Mouse (Mus musculus): Measurements from ENCODE around the gene Cldn7. TPM values are rescaled to one million over a fixed set of nuclear protein-coding genes. Genes with fewer than 3 reads are reported as not detected.
"Not testable (repeated sequence)": the region's sequence is repeated elsewhere in the genome, so short reads cannot be mapped to it uniquely, and the experiment has no call there.

Cldn7 gene
- polyA plus RNA-seq, 1 experiment from 2014 or later: 30.3 TPM

DNA sequence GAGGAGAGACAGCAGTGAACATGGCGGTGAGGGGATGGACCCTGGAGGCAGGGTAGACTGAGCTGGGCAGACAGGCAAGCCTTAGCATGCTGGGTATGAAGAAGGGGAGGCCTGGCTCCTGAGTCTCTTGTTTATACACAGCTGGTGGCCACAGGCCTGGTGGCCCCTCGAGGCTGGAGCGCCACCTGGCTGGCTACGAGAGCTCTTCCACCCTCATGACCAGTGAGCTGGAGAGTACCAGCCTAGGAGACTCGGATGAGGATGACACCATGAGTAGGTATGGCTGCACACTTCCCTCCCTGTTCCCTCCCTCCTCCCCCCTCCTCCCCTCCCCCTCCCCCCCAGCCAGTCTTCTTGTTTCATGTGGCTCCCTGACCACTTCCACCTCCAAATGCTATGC, 40.9 kb downstream of the Cldn7 start:
- Histone ChIP-seq H3K9ac (no peak overlapping the region; the same call in 1 of the 2 replicates), H3K27me3 (no peaks in the 10 kb centered on the region), H3K36me3 (peaks cover 64% of the 10 kb centered on the region), H3K9me3 (no peaks in the 10 kb centered on the region), H3K4me3 (no peak overlapping the region), H3K4me2 (no peak overlapping the region), H3K4me1 (peaks cover 31% of the 10 kb centered on the region), H3K27ac (no peak overlapping the region)
- ATAC-seq (ENCODE audit: insufficient number of reproducible peaks, insufficient read depth, low FRiP score, low TSS enrichment, low read depth): no peak
- WGBS: 62% methylated on average over 5 of the region's 5 CpGs

DNA sequence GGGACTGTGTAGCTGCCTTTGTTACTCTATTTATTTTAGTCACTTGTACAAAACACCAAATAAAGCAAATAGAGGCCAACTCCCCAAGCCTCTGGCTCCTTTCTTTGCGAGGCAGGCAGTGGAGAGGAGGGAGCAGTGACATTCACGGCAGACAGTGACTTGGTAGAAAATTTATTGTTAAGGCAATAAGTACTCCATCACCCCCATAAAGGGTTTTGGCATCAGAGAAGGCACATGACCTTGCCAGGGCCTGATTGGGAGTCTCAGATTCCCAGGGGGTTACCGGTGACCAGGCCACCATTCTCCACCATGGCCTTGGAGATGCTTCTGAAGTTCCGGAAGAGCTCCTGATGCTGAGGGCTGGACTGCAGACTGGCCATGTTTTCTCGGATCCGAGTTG, 45.5 kb downstream of the Cldn7 start:
- H3K36me3 ChIP-seq: peaks cover 94% of the 10 kb centered on the region
- H3K4me2 ChIP-seq: no peak overlapping the region
- H3K9ac ChIP-seq: peak overlapping the region; percentile 40; the same call in 1 of the 2 replicates
- peaks cover 10% of the 10 kb centered on the region for H3K4me1 ChIP-seq
- H3K4me3 ChIP-seq: no peak overlapping the region
- no peaks in the 10 kb centered on the region for H3K9me3 ChIP-seq
- no peaks in the 10 kb centered on the region for H3K27me3 ChIP-seq
- WGBS: 89% methylated on average over 6 of the region's 6 CpGs
- no peak for ATAC-seq (ENCODE audit: insufficient number of reproducible peaks, insufficient read depth, low FRiP score, low TSS enrichment, low read depth)
- no peak overlapping the region for H3K27ac ChIP-seq

DNA sequence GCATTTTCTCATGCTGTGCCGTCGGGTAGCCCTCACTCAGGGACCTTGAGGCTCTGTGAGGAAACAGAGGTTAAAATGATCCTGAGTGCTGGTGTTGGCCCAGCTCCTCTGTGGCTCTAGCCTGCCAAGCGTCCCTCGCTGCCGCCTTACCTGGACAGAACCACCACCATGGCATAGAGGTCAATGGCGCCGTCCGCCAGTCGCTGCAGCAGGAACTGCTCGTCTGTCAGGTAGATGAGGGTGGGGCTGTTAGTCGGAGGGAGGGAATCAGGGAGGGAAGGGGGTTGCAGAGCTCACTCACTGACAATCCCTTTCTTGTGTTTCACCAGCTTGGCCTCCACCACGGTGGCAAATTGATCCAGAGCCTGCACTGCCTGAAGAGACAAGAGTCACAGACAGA, 46.0 kb downstream of the Cldn7 start:
- no peaks in the 10 kb centered on the region for H3K9me3 ChIP-seq
- H3K27ac ChIP-seq: no peak overlapping the region
- peaks cover 10% of the 10 kb centered on the region for H3K4me1 ChIP-seq
- no peak overlapping the region for H3K4me2 ChIP-seq
- H3K27me3 ChIP-seq: no peaks in the 10 kb centered on the region
- H3K4me3 ChIP-seq: no peak overlapping the region
- WGBS: 85% methylated on average over 12 of the region's 12 CpGs
- ATAC-seq (ENCODE audit: insufficient number of reproducible peaks, insufficient read depth, low FRiP score, low TSS enrichment, low read depth): no peak
- H3K36me3 ChIP-seq: peaks cover 88% of the 10 kb centered on the region
- H3K9ac ChIP-seq: peak overlapping the region; percentile 40; the same call in 1 of the 2 replicates

DNA sequence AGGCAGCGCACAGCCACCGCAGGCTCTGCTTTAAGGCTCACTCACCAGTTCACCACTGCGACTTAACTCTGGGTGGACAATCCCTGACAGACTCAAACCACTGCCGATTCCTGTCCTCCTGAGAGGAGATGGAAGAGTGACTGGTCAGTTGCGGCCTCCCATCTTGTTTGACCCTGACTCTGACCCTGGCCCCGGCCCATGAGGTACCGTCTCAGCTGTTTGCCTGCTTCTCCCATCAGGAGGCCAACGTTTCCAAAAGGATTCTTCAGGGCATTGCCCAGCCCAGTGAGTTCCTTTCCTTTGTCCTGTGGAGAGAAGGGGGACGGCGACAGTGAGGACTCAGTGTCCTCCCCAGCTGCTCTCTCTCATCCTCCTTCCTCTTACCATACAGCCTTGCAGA, 46.4 kb downstream of the Cldn7 start:
- H3K27me3 ChIP-seq: no peaks in the 10 kb centered on the region
- no peaks in the 10 kb centered on the region for H3K9me3 ChIP-seq
- no peak overlapping the region for H3K27ac ChIP-seq
- 0 out of 2 replicates have a peak overlapping the region, but pooled peaks have one; percentile 3 for H3K9ac ChIP-seq
- peaks cover 10% of the 10 kb centered on the region for H3K4me1 ChIP-seq
- WGBS: 84% methylated on average over 10 of the region's 10 CpGs
- H3K4me3 ChIP-seq: no peak overlapping the region
- no peak for ATAC-seq (ENCODE audit: insufficient number of reproducible peaks, insufficient read depth, low FRiP score, low TSS enrichment, low read depth)
- H3K4me2 ChIP-seq: no peak overlapping the region
- H3K36me3 ChIP-seq: peaks cover 84% of the 10 kb centered on the region

DNA sequence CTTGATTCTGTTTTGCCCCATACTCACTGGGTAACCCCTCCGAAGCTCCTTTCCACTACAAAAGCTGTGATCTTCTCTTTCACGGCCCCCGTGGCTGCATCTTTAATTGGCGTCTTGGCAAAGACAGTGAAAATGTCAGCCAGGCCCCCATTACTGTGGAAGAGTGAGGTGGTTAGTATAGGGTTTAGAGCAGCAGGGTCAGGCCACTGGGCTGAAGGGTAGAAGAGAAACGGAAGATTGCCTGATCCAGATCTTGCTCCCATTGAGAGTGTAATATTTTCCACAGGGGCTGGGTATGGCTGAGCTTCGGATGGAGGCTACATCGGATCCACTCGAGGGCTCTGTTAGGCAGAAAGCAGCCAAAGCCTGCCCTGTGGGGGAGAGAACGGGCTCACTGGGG, 48.4 kb downstream of the Cldn7 start:
- Histone ChIP-seq H3K4me1 (peaks cover 20% of the 10 kb centered on the region), H3K27me3 (no peaks in the 10 kb centered on the region), H3K4me3 (no peak overlapping the region), H3K9ac (no peak overlapping the region), H3K27ac (no peak overlapping the region), H3K9me3 (no peaks in the 10 kb centered on the region), H3K4me2 (no peak overlapping the region), H3K36me3 (peaks cover 65% of the 10 kb centered on the region)
- 86% methylated on average over 9 of the region's 9 CpGs for WGBS
- ATAC-seq (ENCODE audit: insufficient number of reproducible peaks, insufficient read depth, low FRiP score, low TSS enrichment, low read depth): no peak

DNA sequence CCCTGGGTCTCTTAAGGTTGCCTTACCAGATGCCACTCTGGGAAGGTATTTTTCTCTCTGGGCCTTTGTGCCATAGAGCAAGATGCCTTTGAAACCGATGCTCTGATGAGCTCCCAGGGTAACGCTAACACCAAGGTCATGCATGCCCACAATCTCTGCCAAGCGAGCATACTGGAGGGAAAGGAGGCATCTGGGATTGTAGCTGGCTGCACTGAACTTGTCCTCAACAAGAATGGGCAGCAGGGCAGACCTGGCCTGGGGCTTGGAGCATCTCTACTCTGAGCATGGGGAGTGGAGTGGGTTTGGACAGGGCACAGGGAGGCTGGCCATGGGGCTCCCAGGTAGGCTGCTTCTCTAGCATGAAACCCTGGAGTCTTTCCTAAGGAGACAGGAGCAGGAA, 48.8 kb downstream of the Cldn7 start:
- no peak for ATAC-seq (ENCODE audit: insufficient number of reproducible peaks, insufficient read depth, low FRiP score, low TSS enrichment, low read depth)
- Histone ChIP-seq H3K36me3 (peaks cover 60% of the 10 kb centered on the region), H3K4me1 (peaks cover 22% of the 10 kb centered on the region), H3K27me3 (no peaks in the 10 kb centered on the region), H3K4me3 (no peak overlapping the region), H3K27ac (no peak overlapping the region), H3K9ac (no peak overlapping the region), H3K4me2 (no peak overlapping the region), H3K9me3 (no peaks in the 10 kb centered on the region)
- WGBS: 84% methylated on average over 3 of the region's 3 CpGs

DNA sequence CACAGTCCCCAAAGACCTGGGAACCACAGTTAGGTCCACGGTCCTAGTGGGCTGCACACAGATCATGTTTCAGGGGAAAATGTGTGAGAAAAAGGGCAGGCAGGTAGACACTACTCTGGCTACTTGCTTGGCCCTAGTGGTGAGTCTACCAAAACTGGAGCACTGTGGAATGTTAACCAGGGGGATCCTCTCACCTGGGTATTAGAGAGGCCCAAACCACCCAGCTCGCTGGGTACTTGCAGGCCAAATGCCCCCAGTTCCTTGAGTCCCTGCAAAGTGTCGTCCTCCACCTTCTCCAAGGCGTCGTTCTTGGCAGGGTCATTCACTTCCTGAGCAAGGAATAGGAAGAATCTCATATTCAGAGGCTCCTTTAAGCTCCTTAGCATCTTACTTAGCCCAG, 49.5 kb downstream of the Cldn7 start:
- Histone ChIP-seq H3K4me3 (no peak overlapping the region), H3K4me2 (peak overlapping the region; percentile 85), H3K36me3 (peaks cover 53% of the 10 kb centered on the region), H3K27me3 (no peaks in the 10 kb centered on the region), H3K9me3 (no peaks in the 10 kb centered on the region), H3K27ac (0 out of 2 replicates have a peak overlapping the region, but pooled peaks have one; percentile 72), H3K9ac (peak overlapping the region; percentile 84), H3K4me1 (peaks cover 25% of the 10 kb centered on the region)
- ATAC-seq (ENCODE audit: insufficient number of reproducible peaks, insufficient read depth, low FRiP score, low TSS enrichment, low read depth): no peak
- WGBS: 61% methylated on average over 5 of the region's 5 CpGs

DNA sequence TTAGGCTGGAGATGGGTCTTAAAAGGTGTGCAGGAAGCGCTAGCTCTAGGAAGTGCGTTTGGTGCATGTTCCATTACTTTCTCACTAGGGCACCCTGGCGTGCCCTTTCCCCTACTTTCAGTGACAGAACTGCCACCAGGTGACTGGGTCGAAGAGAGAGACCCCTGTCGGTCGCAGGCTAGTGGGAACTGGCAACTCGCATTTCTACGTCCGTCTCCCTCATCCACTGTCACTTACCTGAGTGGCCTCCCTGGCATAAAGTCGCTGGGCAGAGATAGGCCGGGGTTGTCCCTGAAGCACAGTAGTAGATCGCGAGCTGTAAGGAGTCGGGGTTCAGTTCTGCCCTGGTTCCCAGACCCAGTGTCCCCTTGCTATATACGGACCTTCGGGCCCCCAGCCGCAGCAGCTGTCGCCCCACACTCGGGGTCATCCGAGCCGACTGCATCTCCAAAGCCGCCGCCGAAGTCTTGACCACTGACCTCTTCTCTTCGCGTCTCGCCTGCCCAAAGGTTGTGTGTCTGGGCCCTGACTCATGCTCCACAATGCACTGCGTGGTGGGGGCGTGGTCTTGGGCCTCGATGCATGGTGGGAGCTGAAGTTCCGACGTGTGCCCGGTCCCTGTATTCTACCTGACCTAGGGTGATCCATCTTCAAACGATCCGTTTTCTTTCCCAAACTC, 50.4 kb downstream of the Cldn7 start, which contains the start of gene Acadvl:
Acadvl (minus strand) TSS at position 532 of the 679 bp plus-strand sequence.
- under 1% methylated on average over 35 of the region's 35 CpGs for WGBS
- peaks cover 34% of the 10 kb centered on the region for H3K4me1 ChIP-seq

DNA sequence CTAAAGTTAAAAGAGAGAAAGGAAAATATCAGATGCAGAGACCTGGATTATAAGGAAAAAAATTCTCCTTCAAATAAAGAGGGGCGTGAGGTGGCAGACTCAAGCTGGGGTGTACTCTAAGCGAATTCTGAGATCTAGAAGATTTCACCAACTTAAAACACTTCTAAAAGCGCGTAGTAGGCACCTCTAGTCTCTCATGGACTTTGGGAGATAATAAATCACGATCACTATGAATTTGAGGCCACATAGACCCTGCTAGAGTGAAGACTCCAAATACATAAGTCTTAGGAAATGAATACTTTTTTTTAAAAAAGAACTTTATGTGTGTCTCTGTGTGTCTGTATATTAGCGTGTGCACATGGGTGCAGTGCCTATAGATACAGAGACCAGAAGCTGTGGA, 51.1 kb downstream of the Cldn7 start:
- no peak overlapping the region for H3K9ac ChIP-seq
- peak overlapping the region; percentile 85 for H3K4me2 ChIP-seq
- peak overlapping the region; percentile 65; the same call in 1 of the 2 replicates for H3K4me3 ChIP-seq
- no peaks in the 10 kb centered on the region for H3K9me3 ChIP-seq
- H3K27ac ChIP-seq: no peak overlapping the region
- H3K4me1 ChIP-seq: peaks cover 41% of the 10 kb centered on the region
- WGBS: 64% methylated on average over 6 of the region's 6 CpGs
- peaks cover 37% of the 10 kb centered on the region for H3K36me3 ChIP-seq
- no peaks in the 10 kb centered on the region for H3K27me3 ChIP-seq
- ATAC-seq (ENCODE audit: insufficient number of reproducible peaks, insufficient read depth, low FRiP score, low TSS enrichment, low read depth): no peak

More for the DNA sequence above, 50.4 kb downstream of the Cldn7 start, which contains the start of gene Acadvl:
- H3K27me3 ChIP-seq: no peaks in the 10 kb centered on the region
- H3K9me3 ChIP-seq: no peaks in the 10 kb centered on the region
- H3K4me2 ChIP-seq: peak within 1 kb of the TSS; percentile 85
- peak within 1 kb of the TSS; percentile 84 for H3K9ac ChIP-seq
- ATAC-seq (ENCODE audit: insufficient number of reproducible peaks, insufficient read depth, low FRiP score, low TSS enrichment, low read depth): peak; percentile 64
- peak within 1 kb of the TSS; percentile 72 for H3K27ac ChIP-seq
- peak within 1 kb of the TSS; percentile 65 for H3K4me3 ChIP-seq
- H3K36me3 ChIP-seq: peaks cover 44% of the 10 kb centered on the region

DNA sequence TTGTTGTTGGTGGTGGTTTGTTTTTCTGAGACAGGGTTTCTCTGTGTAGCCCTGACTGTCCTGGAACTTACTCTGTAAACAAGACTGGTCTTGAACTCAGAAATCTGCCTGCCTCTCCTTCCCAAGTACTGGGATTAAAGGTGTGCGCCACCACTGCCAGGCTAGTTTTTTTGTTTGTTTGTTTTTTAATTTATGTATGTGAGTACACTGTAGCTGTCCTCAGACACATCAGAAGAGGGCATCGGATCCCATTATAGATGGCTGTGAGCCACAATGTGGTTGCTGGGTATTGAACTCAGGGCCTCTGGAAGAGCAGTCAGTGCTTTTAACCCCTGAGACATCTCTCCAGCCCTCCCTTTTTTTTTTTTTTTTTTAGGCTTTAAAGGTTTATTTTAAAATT, 51.6 kb downstream of the Cldn7 start:
- ATAC-seq (ENCODE audit: insufficient number of reproducible peaks, insufficient read depth, low FRiP score, low TSS enrichment, low read depth); H3K27ac ChIP-seq; H3K27me3 ChIP-seq; H3K4me3 ChIP-seq; H3K9ac ChIP-seq; H3K4me2 ChIP-seq; H3K9me3 ChIP-seq: not testable (repeated sequence)
- Histone ChIP-seq H3K36me3 (peaks cover 32% of the 10 kb centered on the region), H3K4me1 (peaks cover 45% of the 10 kb centered on the region)
- WGBS: 67% methylated on average over 2 of the region's 2 CpGs

DNA sequence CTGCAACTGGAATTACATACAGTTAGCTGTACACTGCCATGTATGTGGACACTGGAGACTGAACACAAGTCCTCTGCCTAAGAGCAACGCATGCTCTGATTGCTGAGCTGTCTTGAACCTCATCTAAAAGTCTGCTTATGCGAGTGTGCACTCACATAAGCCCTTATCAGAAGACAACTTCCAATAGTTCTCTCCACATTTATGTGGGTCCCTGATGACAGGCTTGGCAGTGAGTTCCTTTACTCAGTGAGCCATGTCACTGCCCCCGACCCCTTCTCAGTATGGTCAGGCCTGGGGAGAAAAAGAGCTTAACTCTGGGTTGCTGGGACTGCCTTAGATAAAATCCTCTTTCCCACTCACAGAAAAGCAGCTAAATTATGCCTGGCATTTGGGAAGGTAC, 52.1 kb downstream of the Cldn7 start, which contains the start of gene Dlg4:
Dlg4 (plus strand) TSS at position 274 of the 400 bp plus-strand sequence.
- H3K9ac ChIP-seq: peak within 1 kb of the TSS; percentile 88
- peaks cover 27% of the 10 kb centered on the region for H3K36me3 ChIP-seq
- ATAC-seq (ENCODE audit: insufficient number of reproducible peaks, insufficient read depth, low FRiP score, low TSS enrichment, low read depth): no peak
- no peaks in the 10 kb centered on the region for H3K9me3 ChIP-seq
- WGBS: 68% methylated on average over 3 of the region's 3 CpGs
- peak within 1 kb of the TSS; percentile 95 for H3K27ac ChIP-seq
- peak within 1 kb of the TSS; percentile 69 for H3K4me3 ChIP-seq
- H3K4me1 ChIP-seq: peaks cover 50% of the 10 kb centered on the region
- peak within 1 kb of the TSS; percentile 85 for H3K4me2 ChIP-seq
- H3K27me3 ChIP-seq: no peaks in the 10 kb centered on the region

DNA sequence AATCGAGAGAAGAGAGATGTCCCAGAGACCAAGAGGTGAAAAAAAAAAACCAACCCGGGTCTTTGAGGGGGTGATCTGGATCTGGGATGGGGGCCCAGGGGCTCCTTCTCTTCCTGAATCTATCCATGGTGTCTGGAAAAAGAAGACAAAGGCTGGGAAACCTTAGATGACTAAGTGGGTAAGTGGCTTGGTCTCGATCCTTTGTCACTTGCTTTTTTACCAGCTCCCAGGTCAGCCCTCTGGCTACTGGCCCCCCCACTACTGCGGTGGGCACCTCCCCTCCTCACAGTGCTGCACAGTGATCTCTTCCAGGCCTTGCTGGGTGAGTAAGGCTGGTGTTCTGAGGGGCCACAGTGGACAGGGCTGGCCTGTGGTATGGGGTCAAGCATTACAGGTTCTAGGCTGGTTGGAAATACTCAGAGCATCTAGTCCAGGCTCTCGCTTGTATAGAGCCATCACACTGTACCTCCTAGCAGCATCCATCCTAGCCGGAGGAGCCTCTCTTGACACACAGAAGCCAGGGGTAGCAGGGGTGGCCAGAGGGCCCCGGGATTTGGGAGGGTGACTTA, 52.7 kb downstream of the Cldn7 start:
- H3K9me3 ChIP-seq: no peaks in the 10 kb centered on the region
- no peak for ATAC-seq (ENCODE audit: insufficient number of reproducible peaks, insufficient read depth, low FRiP score, low TSS enrichment, low read depth)
- H3K27ac ChIP-seq: peak overlapping the region; percentile 95
- peak overlapping the region; percentile 85 for H3K4me2 ChIP-seq
- peaks cover 21% of the 10 kb centered on the region for H3K36me3 ChIP-seq
- 30% methylated on average over 7 of the region's 7 CpGs for WGBS
- H3K4me3 ChIP-seq: peak overlapping the region; percentile 69
- H3K27me3 ChIP-seq: no peaks in the 10 kb centered on the region
- peaks cover 56% of the 10 kb centered on the region for H3K4me1 ChIP-seq
- H3K9ac ChIP-seq: peak overlapping the region; percentile 88

All from embryonic facial prominence, embryonic 13.5 days (tissue).